Mouse (Mus musculus) hindbrain, postnatal 0 days (tissue): ENCODE data around the gene Zcchc2. TPM values are rescaled to one million over a fixed set of nuclear protein-coding genes. Genes with fewer than 3 reads are reported as not detected.

Experiments
- ATAC-seq: fragments of 200-750 bp; cut with Nextera tagmentation; 2 replicates; pipeline ENCODE4 v1.8.0; 2017; ENCODE audit warnings: mild to moderate bottlenecking, moderate TSS enrichment, moderate library complexity
- DNase-seq: peaks from one replicate; pipeline ENCODE4 v3.0.0-alpha.2; 2015; ENCODE audit warnings: low spot score
- H3K27ac ChIP-seq: fragments of 300-500 bp; sonication (generic); 2 replicates; pipeline ENCODE4 v1.5.1; 2014; ENCODE audit warnings: mild to moderate bottlenecking
- H3K27me3 ChIP-seq: fragments of 300-500 bp; sonication (generic); 2 replicates; pipeline ENCODE4 v1.6.1; 2014; ENCODE audit warnings: low read length, mixed read lengths; ENCODE audit not compliant: insufficient read depth
- H3K36me3 ChIP-seq: fragments of 300-500 bp; sonication (generic); 2 replicates; pipeline ENCODE4 v1.6.1; 2014; ENCODE audit warnings: low read length, mixed read lengths; ENCODE audit not compliant: insufficient read depth
- H3K4me1 ChIP-seq: fragments of 300-500 bp; sonication (generic); 2 replicates; pipeline ENCODE4 v1.6.1; 2014; ENCODE audit warnings: antibody characterized with exemption, low read length, mixed read lengths; ENCODE audit not compliant: insufficient read depth
- H3K4me2 ChIP-seq: fragments of 300-500 bp; sonication (generic); 2 replicates; pipeline ENCODE4 v1.6.1; 2014; ENCODE audit warnings: low read depth, mild to moderate bottlenecking, low read length, moderate library complexity, mixed read lengths
- H3K4me3 ChIP-seq: fragments of 300-500 bp; sonication (generic); 2 replicates; pipeline ENCODE4 v1.5.1; 2014; ENCODE audit warnings: low read length
- H3K9ac ChIP-seq: fragments of 300-500 bp; sonication (generic); replicated peaks from 2 replicates; pipeline ENCODE4 v1.6.1; 2014; ENCODE audit warnings: mild to moderate bottlenecking, low read length, moderate library complexity, mixed read lengths
- H3K9me3 ChIP-seq: fragments of 300-500 bp; sonication (generic); 2 replicates; pipeline ENCODE4 v1.6.1; 2016; ENCODE audit warnings: low read length, mixed read lengths
- CTCF ChIP-seq: IDR thresholded peaks from 2 replicates; pipeline ENCODE4 v1.5.1; 2016; ENCODE audit warnings: antibody characterized with exemption, control low read depth, low read depth
- WGBS: fragments of 180-500 bp; shearing (Covaris S2); extraction: QIAGEN DNeasy Blood & Tissue Kit; methylation state at CpG from one replicate; pipeline ENCODE4 v1.1.7; 2014; 5-methylcytosine and 5-hydroxymethylcytosine counted together
- polyA plus RNA-seq: library from polyadenylated mRNA; unstranded; fragments of >200 nt; fragmentation: Nextera tagmentation; extraction: Ambion mirVana; gene quantifications from 2 replicates; pipeline ENCODE4 v1.2.1, GENCODE M21; 2015
- total RNA-seq: library from RNA; depleted of rRNA; stranded (reverse); fragments of >200 nt; gene quantifications from 2 replicates; pipeline ENCODE4 v1.2.3, GENCODE M21; 2014; rRNA removed

The Zcchc2 gene
- total and polyA plus RNA-seq, 2 experiments from 2014 or later: 2.3 to 14.3 TPM

DNA sequence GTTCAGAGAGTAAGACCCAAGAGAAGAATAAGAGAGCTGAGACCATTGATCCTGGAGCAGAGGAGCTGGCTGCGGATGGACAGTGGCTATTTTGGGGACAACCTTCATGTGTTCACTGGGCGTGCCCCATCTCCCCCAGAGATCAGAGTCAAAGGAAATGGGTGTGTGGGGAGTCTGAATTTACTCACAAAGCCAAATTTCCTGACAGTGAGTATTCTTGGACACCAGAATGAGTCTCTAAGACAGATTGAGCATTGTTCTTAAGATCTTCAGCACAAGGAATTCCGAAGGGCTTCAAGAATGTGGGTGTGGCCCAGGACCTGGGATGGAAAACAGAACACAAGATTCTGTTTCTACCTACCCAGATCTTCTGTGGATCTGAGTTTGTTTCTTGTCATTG is 87.0 kb downstream of the Zcchc2 start:
- no peak overlapping the region for H3K4me3 ChIP-seq
- H3K27ac ChIP-seq: no peak overlapping the region
- H3K9me3 ChIP-seq: no peaks in the 10 kb centered on the region
- DNase-seq (no peak), ATAC-seq (no peak)
- no peaks in the 10 kb centered on the region for H3K27me3 ChIP-seq
- H3K4me2 ChIP-seq: no peak overlapping the region
- H3K9ac ChIP-seq: no peak overlapping the region
- no peaks in the 10 kb centered on the region for H3K36me3 ChIP-seq
- 89% methylated on average over 3 of the region's 3 CpGs for WGBS
- H3K4me1 ChIP-seq: 0 out of 2 replicates have a peak, but pooled peaks cover under 1% of the 10 kb centered on the region
- no peak for TF ChIP-seq CTCF

Other genes starting within 250 kb of the Zcchc2 start
- 3.2 and 4.0 TPM in 2 replicates for gene Tnfrsf11a, start 209.7 kb upstream of the Zcchc2 start, total RNA-seq
- gene Tnfrsf11a, start 209.7 kb upstream of the Zcchc2 start, polyA plus RNA-seq: 1.1 and 1.2 TPM in 2 replicates
- 38.0 and 38.1 TPM in 2 replicates for gene Phlpp1, start 181.3 kb downstream of the Zcchc2 start, total RNA-seq
- 6.0 and 6.4 TPM in 2 replicates for gene Phlpp1, start 181.3 kb downstream of the Zcchc2 start, polyA plus RNA-seq